Mouse (Mus musculus) spleen, postnatal 36 days (tissue): Measurements from ENCODE around the gene Cmya5.

ENCODE experiments used
- DNase-seq, 2 experiments: peaks; one replicate each; pipeline ENCODE4 v3.0.0; 2022; ENCODE audit warnings: low spot score in 2 of 2, mixed read lengths in 1 of 2

Cmya5 gene

DNA sequence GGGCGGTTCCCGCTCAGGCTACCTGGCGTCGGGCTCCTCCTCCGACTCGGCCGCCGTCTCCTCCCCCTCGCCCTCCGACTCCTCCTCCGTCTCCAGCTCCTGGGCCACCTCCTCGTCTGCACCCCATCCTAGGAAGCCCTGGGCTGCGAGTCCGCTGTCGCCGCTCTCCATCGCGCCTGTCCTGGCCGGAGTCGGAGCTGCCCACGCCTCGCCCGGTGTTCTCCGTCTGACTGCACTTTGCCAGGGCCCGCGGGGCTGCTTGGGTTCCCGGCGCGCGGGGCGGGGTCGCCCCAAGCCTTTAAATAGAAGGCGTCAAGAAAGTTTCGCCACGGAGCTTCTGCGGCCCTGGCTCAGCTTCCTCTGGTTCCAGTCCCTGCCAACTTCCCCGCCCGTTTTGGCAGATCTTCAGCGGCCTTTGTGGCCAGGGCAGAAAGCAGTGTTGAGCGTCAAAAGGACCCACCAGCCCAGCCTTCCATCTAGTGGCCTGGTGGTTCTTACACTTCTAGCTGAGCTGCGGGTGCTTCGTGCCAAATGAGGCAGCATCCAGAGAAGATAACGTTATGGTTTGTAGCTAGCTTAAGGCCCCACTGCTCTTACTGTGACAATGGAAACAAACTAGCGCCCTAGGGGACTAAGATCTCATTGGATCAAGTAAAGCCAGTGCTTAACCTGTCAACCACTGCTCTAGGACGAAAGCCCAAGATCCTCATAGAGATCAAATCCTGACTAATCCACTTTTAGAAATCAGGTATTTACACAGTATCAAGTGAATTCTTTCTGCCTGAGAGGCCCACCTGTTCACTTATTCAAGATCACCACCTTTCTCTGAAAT, at the start of gene Cmya5:
Gene Cmya5 (minus strand): TSS at position 389 of the 832 bp plus-strand sequence.
- DNase-seq, result peak; percentile 55 to 56

DNA sequence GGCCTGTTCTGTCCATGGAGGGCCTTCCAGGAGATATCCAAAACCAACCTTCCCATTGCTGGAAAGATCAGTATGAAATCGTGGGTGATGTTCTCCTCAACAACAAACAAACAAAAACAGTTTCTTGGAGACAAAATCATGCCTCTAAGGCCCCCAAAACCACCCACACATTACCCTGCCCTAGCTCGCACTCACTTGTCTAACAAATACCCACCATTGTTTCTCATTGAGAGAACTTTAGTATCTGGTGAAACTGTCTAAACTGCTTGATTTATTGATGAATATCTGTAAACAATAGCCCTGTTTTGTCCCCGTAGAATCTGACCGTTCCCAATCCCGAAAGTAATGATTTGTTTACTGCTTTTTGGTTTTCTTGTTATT, 48.1 kb upstream of the Cmya5 start:
- no peak for DNase-seq

DNA sequence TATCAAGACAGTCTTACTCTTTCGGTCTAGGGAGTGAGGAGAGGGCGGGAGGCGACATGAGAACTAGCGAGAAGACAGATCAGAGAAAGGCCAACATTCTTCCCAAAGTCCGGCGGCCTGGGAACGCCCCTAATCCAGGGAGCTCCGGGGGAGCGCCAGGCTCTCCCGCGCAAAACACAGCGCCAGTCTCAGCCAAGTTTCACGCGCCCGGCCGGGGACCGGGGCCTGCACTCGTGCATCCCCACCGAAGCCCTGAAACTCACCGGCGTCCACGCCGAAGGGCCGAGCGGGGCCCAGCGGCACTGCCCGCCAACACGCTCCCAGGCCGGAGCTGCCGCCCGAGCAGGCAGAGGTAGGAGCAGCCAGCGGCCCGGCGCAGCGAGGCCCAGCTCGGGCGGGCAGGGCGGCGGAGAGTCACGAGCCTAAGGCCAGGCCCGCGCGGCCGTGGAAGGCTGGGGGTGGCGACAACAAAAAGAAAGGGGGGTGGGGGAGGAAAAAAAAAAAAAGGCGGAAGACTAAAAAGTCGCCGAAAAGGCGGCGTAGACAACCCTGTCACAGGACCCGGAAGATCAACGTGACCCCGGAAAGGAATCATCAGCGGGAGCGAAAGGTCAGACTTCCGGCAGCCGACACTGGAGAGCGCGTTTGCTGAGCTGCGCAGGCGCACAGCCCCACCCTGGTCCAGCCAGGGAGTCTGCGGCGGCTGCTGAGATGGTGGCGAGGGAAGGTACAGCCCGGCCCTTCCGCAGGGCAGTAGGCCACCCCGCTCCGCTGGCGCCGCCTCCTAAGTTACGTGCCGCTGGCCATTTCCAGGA, 47.5 kb upstream of the Cmya5 start, which contains the start of gene Tent2:
Gene Tent2 (minus strand): TSS at position 555 of the 815 bp plus-strand sequence.
- peak; percentile 96 for DNase-seq

DNA sequence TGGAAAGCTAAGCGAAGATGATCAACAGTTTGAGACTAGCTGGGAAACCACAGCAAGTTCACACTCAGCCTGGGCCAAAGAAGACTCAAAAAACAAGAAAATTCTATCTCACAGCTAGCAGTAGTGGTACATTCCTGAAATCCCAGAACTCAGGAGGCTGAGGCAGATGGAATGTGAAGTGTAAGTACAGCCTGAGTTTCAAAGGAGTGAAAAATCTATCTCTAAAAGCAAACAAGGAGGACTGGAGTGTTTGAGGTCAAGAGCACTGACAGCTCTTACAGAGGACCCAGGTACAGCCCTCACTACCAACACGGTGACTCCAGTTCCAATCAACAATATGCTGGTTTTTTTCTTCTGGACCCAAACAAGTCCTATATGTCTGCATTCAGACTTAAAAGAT, 44.9 kb upstream of the Cmya5 start:
- no peak for DNase-seq

DNA sequence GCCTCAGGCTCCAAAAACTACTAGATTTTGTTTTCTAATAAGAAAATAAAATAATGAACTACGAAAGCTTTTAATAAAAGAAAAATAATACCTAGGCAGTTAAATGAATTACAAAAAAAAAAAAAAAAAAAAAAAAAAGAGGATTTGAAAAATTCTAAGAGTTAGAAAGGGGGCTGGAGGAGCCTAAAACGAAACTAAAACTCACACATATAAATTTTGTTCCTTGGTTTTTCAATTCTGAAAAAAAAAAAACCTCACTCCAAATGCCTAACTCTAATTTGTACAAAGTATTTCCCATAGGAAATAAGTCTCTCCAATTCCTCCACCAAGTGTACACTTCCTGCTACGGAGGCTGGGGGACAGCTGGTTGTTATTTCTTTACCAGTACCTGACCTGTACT, 44.2 kb upstream of the Cmya5 start:
- no peak for DNase-seq

DNA sequence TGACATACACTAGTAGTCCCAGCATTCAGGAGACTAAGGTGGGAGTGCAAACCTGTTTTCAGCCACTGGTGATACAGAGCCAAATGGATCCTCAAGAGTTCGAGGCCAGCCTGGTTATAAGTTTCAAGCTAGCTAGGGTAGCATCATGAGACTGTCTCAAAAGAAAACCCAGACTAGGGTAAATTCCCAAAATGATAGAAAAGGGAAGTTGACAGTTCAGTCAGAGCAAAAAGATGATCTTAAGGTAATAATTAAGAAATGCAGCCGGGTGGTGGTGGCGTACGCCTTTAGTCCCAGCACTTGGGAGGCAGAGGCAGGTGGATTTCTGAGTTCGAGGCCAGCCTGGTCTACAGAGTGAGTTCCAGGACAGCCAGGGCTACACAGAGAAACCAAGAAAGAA, 43.3 kb upstream of the Cmya5 start:
- DNase-seq, result peak in 1 of 2 experiments; percentile 12

DNA sequence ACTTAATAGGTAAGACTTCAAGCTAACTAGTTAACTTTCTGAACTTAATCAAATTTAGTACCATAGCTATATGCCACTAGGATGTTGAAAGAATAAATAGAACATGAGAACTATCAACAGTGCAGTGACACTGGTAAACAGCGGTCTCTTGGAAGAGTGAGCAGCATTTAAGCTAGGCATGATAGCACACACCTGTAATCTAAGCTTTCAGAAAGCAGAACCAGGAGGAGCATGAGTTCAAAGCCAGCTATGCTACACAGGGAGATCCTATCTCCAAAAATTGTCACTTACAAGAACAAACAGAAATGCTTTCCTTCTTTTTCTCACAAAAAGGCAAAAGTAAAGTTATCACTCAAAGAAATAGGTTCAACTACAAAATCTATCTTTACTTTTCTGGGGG, 35.8 kb upstream of the Cmya5 start:
- DNase-seq, result peak in 1 of 2 experiments; percentile 8

DNA sequence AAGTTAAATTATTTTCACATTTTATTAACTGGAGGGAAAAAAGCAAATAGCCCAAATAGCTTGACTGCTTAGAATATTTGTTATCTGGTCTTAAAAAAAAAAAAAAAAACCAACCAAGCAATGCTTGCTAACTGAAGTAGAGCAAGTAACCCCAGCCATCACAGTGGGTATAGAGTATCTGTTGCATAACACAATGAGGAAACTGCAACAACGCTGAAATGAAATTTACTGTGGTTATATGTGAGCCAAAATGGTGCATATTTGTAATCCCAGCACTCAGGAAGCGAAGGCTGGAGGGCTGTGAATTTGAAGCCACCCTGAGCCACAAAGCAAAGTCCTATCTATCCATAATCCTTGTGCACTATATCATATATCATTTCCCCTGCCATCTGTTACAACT, 35.0 kb upstream of the Cmya5 start:
- no peak for DNase-seq

DNA sequence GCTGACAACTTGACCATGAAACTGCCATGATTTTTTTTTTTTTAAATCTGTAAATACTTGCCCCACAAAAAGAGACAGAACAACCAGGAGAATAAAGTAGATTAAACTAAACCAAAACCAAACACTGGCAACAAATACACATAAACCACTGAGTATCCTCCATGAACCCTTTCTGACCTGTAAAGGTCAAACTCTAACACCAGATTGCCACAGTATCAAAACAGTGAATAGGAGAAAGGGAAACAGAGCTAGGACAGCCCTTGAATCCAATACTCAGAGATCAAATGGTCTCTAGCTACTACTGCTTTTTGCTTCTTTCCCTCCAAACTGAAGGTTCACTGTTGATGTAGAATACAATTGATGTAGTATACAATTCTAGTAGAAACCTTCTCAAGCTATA, 33.0 kb upstream of the Cmya5 start:
- no peak for DNase-seq

DNA sequence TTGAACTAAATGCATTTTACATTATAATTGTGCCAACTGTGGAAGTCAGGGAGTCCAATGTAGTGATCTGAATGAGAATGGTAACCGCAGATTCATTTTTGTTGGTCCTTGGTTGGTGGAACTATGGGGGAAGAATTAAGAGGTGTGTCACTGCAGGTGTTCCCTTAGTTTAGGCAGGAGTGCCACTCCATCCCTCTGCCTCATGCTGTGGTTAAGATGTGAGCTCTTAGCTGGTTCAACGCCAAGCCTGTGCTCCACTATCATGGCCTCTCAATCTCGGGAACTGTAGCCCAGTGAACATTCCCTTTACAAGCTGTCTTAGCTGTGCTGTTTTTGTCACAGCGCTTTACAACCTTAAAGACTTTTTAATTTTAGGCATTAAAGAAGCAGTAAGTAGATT, 18.8 kb upstream of the Cmya5 start:
- no peak for DNase-seq

DNA sequence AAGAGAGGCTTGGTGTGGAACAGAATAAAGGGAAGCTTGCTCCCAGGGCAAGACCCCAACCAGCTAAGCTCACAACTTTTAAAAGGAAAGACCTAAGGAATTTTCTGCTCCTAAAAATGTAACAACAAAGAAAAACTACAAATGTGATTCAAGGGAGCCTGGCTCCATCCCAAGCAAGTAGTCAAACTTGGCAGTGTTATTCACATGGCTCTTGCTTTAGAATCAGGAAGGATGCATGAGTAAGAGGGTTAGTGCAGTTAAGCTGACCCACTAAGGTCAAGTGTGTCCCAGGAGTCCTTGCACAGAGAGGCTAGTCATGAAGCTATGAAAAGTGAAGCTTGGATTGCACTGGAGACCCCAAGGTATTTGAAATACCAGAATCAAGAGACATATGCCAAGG, 17.9 kb upstream of the Cmya5 start:
- DNase-seq, result no peak

DNA sequence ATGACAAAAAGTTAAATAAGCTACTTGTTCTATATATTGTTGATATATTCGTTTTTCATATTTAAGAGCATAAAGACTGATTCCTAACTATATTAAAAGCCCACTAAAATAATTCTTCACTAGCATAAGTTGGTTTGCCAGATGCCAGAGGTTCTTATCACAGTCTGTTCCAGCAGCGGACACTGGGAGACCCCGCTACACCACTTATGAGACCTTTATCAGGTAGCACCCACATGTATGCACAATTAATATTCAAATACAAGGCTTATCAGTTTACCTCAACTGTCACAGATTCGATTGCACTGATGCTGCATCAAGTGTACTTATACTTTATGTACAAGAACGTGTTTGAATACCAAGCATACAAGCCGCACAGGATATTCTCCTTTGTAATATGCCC, 13.7 kb upstream of the Cmya5 start:
- no peak for DNase-seq

DNA sequence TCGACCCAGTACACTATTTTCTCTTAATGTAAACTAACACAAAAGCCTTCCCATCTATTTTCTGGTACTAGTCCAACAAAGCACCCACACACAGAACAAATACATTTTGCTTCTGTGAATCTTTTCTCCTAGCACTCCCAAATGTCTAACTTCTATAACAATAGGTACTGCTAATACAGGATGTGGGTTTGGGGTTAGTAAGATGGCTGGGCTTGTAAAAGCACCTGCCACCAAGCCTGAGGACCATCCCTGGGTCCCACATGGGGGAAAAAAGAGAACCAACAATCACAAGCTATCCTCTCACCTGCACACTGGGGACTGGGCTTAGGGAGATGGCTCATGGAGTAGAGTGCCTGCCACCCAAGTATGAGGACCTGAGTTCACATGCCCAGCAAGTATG, 8.8 kb upstream of the Cmya5 start:
- DNase-seq, result no peak

DNA sequence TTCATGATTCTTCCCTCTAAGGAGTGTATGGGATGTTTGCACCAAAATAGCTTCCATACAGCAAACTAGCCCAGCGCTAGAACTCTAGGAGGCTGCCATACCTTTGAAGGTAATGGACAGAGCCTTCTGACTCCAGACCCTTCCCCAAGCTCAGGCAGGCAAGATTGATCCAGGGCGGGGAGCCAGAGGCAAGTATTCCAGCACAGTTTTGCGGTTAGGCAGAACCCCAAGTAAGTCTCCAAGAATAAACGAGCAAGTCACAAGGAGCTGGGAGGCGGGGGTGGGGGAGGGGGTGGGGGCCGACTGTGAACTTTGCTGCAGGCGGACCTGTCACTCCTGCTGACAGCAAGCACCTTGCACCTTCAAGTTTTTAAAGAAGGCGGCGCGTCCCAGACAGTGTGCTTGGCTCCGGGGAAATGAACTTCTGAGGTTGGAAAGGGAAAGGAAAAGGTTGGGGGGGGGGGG, 673 bp downstream of the Cmya5 start:
- no peak for DNase-seq

DNA sequence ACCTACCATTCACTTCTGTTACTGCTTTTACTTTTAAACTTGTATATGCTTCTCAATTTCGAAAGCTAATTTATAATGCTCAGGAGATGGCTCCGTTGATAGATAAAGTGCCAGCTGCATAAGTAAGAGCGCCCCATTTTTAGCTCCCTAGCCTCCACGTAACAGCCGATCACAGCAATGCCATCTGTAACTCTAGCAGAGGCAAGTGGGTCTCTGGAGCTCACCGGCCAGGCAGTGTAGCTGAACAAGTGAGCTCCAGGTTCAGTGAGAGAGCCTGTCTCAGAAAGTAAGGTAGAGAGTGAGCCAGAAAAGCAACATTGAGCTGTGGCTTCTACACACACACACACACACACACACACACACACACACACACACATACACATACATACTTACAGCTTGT, 3.3 kb downstream of the Cmya5 start:
- no peak for DNase-seq

DNA sequence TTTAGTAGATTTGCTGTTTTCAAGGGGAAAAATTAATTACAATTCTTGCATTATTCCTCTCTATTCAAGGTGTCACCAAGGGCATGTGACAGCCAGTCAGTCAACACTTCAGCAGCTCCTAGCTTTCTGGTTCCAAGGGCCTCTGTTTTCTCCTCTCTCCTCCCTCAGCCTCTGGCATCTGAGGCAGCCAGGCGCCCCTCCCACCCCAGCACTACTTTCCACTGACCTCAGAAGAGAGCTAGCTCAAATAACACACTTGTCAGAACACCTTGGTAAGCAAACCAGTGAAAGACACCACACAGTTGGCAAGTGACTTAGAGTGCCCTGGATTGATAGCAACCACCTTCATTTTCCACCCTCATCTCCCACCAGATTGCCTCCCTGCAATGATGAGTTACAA, 6.5 kb downstream of the Cmya5 start:
- no peak for DNase-seq

DNA sequence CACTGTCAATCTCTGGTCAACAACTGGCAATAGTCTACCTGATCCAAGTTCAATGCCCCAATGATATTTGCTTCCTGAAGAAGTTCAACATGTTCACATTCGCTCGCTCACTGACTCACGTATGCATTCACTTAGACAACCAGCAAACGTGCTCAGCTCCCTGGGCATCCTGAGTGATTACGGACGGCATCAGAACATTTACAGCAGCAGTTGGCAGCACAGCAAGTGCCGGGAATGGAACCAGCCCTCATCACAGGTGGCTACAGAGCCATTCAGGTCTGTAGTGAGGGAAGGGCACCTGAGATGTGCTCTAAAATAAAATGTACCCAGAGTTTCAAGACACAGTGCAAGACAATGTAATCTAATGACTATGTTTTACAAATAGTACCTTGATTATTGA, 7.4 kb downstream of the Cmya5 start:
- DNase-seq, result no peak

DNA sequence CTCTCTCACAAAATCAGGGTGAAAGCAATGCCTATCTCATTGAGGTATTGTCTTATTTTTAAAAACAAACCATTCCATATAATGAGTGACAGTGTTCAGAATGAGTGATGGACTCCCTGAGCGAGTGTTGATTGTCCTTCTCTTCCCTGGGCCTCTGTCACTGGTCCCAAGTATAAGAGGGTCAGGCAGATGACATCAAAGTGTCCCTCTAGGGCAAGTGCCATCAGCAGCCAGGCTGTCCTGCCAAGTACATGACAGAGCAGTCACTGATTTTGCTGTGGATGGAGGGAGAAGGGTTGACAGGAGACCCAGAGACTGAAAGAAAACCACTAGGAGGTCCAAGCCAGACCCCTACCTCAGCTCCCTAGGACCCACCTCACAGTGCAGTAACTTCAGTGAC, 8.3 kb downstream of the Cmya5 start:
- no peak for DNase-seq

DNA sequence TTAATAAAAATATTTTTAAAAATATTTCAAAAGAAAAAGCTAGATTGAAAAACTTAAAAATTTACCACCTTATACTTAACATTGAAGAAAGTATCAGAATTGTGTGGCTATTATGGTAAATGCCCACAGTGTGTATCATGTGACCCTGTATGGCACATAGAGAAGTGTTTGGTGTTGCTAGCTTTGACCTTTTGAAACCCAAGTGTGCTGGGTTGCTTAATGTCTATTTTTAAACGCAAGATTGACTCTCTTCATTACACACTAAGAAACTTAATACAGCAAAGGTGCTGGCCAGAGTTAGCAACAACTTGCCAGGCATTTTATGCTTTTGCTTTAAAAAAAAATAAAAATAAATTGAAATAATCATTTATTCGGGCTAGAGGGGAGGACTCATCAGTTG, 9.0 kb downstream of the Cmya5 start:
- DNase-seq, result no peak

DNA sequence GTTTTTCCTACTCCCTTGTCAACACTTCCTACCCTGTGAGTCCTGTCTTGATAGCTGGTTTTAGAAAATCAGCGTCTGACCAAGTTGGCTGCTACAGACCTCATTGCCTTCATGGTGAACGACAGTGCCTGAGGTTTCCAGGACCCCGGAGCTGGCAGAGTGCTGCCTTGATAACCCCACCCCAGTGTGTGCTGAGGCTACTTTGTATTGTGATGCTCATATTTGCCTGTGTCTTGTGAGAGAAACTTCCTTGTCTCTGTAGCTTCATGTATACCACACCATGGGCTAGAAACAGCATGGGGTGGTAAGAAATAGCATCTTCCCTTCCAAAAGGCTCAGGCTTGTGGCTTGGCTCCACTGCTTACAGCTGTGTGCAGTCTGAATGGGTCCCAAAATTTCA, 13.8 kb downstream of the Cmya5 start:
- no peak for DNase-seq

DNA sequence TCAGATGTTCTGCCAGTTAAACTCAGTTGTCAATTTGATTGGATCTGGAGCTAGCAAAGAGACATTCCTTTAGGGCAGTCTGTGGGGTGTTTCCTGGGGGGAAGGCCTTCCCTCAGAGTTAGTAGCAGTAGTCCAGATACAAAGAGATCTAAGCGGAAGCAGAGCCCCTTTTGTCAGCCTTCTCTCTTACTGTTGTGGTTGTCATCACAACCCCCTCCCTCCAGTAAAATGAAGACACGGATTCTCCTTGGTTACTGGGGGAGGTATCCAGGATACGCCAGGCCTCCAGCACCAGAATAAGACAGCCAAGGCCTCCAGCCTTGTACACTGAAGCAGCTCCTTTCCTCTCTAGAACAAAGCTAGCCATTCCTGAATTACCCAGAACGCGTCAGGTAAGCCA, 15.6 kb downstream of the Cmya5 start:
- no peak for DNase-seq

DNA sequence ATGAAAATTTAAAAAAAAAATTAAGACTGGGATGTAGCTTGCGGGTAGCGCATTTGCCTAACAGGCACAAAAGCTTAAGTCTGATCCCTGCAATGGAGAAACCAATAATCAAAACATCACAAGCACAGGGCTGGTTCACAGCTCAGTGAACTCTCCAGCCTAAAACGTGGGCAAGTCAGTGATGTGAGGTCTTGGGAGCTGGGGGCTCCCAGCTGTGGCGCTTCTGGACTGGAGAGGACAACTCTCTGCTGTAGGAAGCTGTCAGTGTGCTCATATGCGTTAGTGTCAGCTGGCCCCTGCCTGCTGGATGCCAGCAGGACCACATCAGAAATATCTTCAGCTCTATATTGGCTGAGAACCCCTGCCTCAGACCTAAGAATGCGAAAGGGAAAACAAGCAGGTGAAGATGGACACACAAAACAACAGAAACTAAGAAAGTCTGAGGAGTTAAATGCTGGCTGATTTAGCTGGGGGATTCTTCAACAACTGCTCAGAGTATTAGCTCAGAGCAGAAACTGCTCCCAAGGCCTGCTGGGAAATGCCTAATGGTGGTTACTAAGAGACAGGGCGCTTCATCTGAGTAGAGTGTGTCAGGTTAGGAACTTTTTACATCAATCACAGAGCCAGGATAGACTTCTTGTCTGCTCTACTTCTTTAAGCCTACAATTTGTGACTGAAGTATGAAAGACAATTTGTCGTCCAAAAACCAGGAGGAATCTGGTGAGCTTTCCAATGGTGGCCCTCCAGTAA, 16.2 kb downstream of the Cmya5 start:
- DNase-seq, result no peak
